Mouse (Mus musculus) left cerebral cortex, postnatal 10 days (tissue): ENCODE measurements around the gene Galns. TPM values are rescaled to one million over a fixed set of nuclear protein-coding genes. Genes with fewer than 3 reads are reported as not detected.

ENCODE experiments used
- DNase-seq, 2 experiments: peaks; one replicate each; pipeline ENCODE4 v3.0.0; 2021 to 2022; ENCODE audit warnings: low spot score in 2 of 2, mixed read lengths in 1 of 2; ENCODE audit errors: extremely low spot score in 1 of 2
- intact Hi-C: fragments of 180-260 bp; cut with DNase I; formaldehyde crosslinking; loops from one replicate; pipeline ENCODE4 v1.15.1; 2025
- total RNA-seq, 2 experiments: library from RNA; stranded (reverse); gene quantifications; 2 replicates each; pipeline ENCODE4 v1.2.3; 2021

Gene Galns
- total RNA-seq, 2 experiments from 2014 or later = 12.5 to 14.6 TPM

DNA sequence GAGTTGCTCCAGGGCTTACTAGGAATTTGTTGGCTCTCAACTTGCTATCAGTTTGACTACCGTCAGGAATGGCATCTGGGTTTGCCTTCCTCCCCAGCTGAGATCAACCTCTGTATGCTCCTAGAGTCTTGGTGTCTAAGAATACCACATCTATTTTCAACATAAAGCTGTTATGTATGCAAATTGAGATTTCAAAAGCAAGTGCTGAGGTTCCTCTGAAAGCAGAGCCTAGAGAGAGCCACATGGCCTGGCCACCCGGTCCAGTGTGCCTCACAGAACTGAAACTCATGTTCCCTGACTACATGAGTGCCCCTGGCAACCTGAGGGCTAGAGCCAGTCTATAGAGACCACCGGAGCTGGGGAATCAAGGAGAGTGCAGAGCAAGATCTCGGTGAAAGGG is 5.9 kb downstream of the Galns start:
- intact Hi-C loops = no loop called here
- DNase-seq = no peak

GRCm38 (mm10) chr8:122604640-122605039 is 6.6 kb downstream of the Galns start:
- no peak for DNase-seq
- intact Hi-C loops = no loop called here

- DNase-seq = no peak
- intact Hi-C loops = no loop called here
Measured at GRCm38 (mm10) chr8:122600666-122601065, 10.6 kb downstream of the Galns start.

GRCm38 (mm10) chr8:122596031-122596430 is 15.2 kb downstream of the Galns start:
- no peak for DNase-seq
- intact Hi-C loops = no loop called here

DNA sequence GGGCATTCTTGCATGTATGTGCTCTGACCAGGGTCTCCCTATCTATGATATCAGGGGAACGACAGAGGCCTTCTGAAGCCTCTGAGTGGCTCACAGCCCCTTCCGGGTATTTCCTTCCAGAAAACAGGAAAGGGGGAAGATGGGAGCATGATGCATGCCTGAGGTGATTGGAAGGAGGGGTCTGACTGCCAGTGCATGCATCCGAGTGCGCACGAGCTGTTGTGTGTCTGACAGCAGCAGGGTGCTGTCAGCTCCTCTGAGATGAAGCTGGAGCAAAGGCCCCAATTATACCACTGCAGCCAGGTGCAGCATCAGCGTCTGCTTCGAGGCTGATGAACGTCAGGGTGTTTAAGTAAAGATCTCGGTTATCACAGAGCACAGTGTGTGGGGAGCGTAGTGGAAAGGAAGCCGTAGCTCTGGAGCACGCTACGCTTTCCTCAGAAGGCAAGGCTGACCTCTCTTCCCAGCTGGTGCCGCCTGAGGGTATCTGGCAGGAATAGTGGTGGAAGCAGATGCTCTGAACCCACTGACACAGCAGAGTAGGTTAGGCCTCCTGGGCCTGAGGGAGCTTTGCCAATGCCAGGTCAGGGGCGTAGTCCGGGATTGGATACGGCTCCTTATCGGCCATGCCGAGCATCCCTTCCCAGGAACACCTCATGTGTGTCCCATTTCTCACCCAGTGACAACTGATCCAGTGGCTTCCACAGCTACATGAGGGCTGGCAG is 17.3 kb downstream of the Galns start:
- no peak for DNase-seq
- intact Hi-C loops = no loop called here

- intact Hi-C loops = no loop called here
- no peak for DNase-seq
Measured at GRCm38 (mm10) chr8:122593240-122593639, 18.0 kb downstream of the Galns start.

GRCm38 (mm10) chr8:122586749-122587148 is 24.5 kb downstream of the Galns start:
- intact Hi-C loops = no loop called here
- no peak for DNase-seq

- no peak for DNase-seq
Measured at GRCm38 (mm10) chr8:122586171-122586570, 25.1 kb downstream of the Galns start.

GRCm38 (mm10) chr8:122585411-122585891 is 25.8 kb downstream of the Galns start:
- intact Hi-C loops = no loop called here
- DNase-seq = no peak

More at GRCm38 (mm10) chr8:122586171-122586570, 25.1 kb downstream of the Galns start:
- intact Hi-C loops = no loop called here

GRCm38 (mm10) chr8:122584981-122585380 is 26.3 kb downstream of the Galns start:
- intact Hi-C loops = no loop called here
- no peak for DNase-seq

DNA sequence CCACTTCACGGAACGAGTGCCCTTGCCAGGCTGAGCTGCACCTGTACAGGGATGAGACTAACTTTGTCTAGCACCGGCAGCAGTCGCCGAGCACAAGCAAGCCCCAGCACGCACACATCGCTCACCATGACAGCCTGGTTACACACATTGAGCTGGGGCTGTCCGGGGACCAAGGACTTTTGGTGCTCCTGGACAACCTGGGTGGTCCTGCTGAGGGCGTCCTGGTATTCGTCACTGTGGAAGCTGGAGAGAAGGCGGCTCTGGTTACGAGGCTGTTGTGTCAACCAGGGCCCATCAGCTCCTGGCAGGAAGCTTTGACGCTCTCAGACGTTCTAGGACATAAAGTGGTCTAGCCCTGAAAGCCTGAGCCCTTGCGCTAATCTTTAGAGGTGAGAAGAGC is 30.3 kb downstream of the Galns start:
- intact Hi-C loops = no loop called here
- no peak for DNase-seq

- DNase-seq = no peak
- intact Hi-C loops = no loop called here
Measured at GRCm38 (mm10) chr8:122579196-122579595, 32.1 kb downstream of the Galns start.

DNA sequence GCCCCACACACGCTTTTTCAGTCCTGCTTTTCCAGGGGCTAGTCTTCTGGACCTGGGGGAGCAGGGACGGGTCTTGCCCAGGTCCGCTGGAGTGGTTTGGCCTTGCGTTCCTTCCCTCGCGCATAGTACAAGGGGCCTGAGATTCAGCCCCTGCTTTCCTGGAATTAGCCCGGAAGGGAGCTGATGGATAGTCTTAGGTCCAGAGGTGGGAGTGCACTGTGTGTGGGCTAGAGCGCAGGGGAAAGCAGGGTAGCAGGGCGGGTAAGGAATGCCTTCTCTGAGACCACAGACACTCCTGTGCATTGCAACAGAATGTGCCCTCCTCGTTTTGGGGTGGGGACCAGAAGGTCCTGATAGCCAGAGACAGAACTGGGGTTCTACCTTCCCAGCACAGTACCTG is 34.1 kb downstream of the Galns start:
- no peak for DNase-seq
- intact Hi-C loops = no loop called here

DNA sequence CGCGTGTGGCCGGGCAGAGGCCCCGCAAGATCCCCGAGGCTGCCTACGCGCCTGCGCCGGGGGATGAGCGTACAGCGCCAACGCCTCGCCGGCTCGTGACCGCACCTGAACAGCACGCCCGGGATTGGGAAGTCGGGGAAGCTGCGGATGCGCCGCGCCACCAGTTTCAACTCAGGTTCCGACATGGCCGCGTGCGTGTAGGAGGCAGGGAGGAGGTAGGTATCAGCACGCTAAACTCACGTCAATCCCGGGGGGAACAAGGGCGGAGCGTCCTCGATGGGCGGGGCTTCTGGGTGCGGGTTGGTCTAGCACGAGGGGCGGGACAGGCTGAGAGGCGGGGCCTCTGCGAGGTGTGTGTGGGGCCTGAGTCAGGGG is 34.6 kb downstream of the Galns start, which contains the start of gene Aprt:
Aprt (minus strand) TSS at position 262 of the 375 bp plus-strand sequence.
- DNase-seq = peak; percentile 88 to 95
- intact Hi-C loops = no loop called here

GRCm38 (mm10) chr8:122575735-122576647 is 35.3 kb downstream of the Galns start:
- no peak for DNase-seq
- intact Hi-C loops = no loop called here

GRCm38 (mm10) chr8:122575286-122575685 is 36.0 kb downstream of the Galns start:
- intact Hi-C loops = no loop called here
- DNase-seq = no peak

DNA sequence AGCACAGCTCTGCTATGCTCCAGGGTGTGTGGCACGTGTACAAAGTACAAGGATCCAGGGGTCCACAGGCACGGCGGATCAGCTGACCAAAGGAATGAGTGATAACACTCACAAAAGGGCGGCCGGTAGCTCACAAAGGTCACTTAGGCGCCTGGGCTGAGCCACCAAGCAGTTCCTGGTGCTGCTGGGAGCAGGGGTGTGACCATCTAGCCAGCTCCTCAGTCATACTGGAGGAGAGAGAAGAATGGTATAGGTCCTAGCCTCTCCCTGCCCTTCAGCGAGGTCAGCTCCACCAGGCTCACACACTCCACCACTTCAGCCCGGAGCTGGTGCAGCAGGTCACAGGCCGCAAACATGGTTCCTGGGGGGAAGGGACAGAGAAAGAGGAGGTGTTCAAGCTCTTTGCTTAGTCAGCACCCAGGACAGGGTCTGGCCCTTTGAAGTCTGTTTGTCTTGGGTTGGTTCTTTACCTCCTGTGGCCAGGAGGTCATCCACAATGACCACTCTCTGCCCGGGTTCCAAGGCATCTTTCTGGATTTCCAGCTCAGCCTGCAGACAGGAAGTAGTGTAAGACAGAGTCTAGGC is 36.5 kb downstream of the Galns start:
- intact Hi-C loops = no loop called here
- no peak for DNase-seq

GRCm38 (mm10) chr8:122574264-122574663 is 37.0 kb downstream of the Galns start:
- DNase-seq = no peak
- intact Hi-C loops = no loop called here

DNA sequence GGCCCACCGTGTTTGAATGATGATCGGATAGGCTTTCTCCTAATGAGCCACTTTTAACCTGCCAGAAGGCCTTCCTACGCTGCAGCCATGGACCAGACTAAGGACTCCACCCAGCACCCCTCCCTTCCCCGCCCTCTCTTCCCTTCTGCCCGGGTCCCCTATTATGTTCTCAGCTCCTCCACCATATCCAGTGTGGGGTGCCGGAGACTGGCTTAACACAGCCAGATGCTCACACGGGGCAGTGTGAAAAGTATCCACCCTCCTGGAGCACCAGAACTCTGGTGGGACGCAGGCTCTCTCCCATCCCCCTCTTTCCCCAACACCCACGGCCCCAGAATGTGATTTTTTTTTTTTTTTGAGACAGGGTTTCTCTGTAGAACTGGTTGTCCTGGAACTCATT is 37.7 kb downstream of the Galns start:
- DNase-seq = no peak
- intact Hi-C loops = no loop called here
